Mouse (Mus musculus) embryonic facial prominence, embryonic 13.5 days (tissue): ENCODE measurements around the gene Troap. TPM values are rescaled to one million over a fixed set of nuclear protein-coding genes. Genes with fewer than 3 reads are reported as not detected.
A peak's percentile ranks its signal among the peaks of the same experiment; 100 is the strongest.

ENCODE experiments used
- ATAC-seq: fragments of 200-750 bp; cut with Nextera tagmentation; 2 replicates; pipeline ENCODE4 v1.8.0; 2017; ENCODE audit warnings: low read depth; ENCODE audit not compliant: insufficient number of reproducible peaks, insufficient read depth, low FRiP score, low TSS enrichment
- H3K27ac ChIP-seq: fragments of 300-500 bp; sonication (generic); 2 replicates; pipeline ENCODE4 v1.5.1; 2015; ENCODE audit warnings: moderate library complexity, mild to moderate bottlenecking, inconsistent platforms
- H3K27me3 ChIP-seq: fragments of 300-500 bp; sonication (generic); 2 replicates; pipeline ENCODE4 v1.6.1; 2015; ENCODE audit warnings: mild to moderate bottlenecking, inconsistent platforms
- H3K36me3 ChIP-seq: fragments of 300-500 bp; sonication (generic); 2 replicates; pipeline ENCODE4 v1.6.1; 2015; ENCODE audit warnings: mild to moderate bottlenecking, inconsistent platforms
- H3K4me1 ChIP-seq: fragments of 300-500 bp; sonication (generic); 2 replicates; pipeline ENCODE4 v1.6.1; 2015; ENCODE audit warnings: inconsistent platforms
- H3K4me2 ChIP-seq: fragments of 300-500 bp; sonication (generic); 2 replicates; pipeline ENCODE4 v1.6.1; 2015; ENCODE audit warnings: moderate library complexity, mild to moderate bottlenecking, inconsistent platforms
- H3K4me3 ChIP-seq: fragments of 300-500 bp; sonication (generic); 2 replicates; pipeline ENCODE4 v1.5.1; 2015; ENCODE audit warnings: mild to moderate bottlenecking, inconsistent platforms
- H3K9ac ChIP-seq: fragments of 300-500 bp; sonication (generic); 2 replicates; pipeline ENCODE4 v1.6.1; 2015; ENCODE audit warnings: mild to moderate bottlenecking, inconsistent platforms
- H3K9me3 ChIP-seq: fragments of 300-500 bp; sonication (generic); 2 replicates; pipeline ENCODE4 v1.6.1; 2016; ENCODE audit warnings: inconsistent platforms
- WGBS: fragments of 180-500 bp; shearing (Covaris S2); methylation state at CpG from one replicate; pipeline ENCODE4 v1.1.7; 2015; ENCODE audit warnings: mixed read lengths; 5-methylcytosine and 5-hydroxymethylcytosine counted together
- polyA plus RNA-seq: library from polyadenylated mRNA; unstranded; fragments of >200 nt; fragmentation: Nextera tagmentation; extraction: Ambion mirVana; gene quantifications from 2 replicates; pipeline ENCODE4 v1.2.1, GENCODE M21; 2015

Gene Troap
- polyA plus RNA-seq, 1 experiment from 2014 or later = 41.1 TPM

- 21% methylated on average over 8 of the region's 8 CpGs for WGBS
- H3K9ac ChIP-seq = peak within 1 kb of the TSS; percentile 59
- peaks cover 47% of the 10 kb centered on the region for H3K4me1 ChIP-seq
- H3K9me3 ChIP-seq = no peaks in the 10 kb centered on the region
- H3K4me2 ChIP-seq = peak within 1 kb of the TSS; percentile 74
- no peaks in the 10 kb centered on the region for H3K36me3 ChIP-seq
- peaks cover 98% of the 10 kb centered on the region for H3K27me3 ChIP-seq
- no peak for ATAC-seq
- no peak within 1 kb of the TSS for H3K27ac ChIP-seq
- peak within 1 kb of the TSS; percentile 43 for H3K4me3 ChIP-seq
Observed at GRCm38 (mm10) chr15:99092870-99093269, 18.5 kb downstream of the Troap start, which contains the start of gene Dnajc22. TSS of gene Dnajc22 (plus strand) at chr15:99093170.

GRCm38 (mm10) chr15:99093291-99094258 is 19.2 kb downstream of the Troap start:
- ATAC-seq = no peak
- no peak overlapping the region for H3K27ac ChIP-seq
- 1% methylated on average over 56 of the region's 56 CpGs for WGBS

DNA sequence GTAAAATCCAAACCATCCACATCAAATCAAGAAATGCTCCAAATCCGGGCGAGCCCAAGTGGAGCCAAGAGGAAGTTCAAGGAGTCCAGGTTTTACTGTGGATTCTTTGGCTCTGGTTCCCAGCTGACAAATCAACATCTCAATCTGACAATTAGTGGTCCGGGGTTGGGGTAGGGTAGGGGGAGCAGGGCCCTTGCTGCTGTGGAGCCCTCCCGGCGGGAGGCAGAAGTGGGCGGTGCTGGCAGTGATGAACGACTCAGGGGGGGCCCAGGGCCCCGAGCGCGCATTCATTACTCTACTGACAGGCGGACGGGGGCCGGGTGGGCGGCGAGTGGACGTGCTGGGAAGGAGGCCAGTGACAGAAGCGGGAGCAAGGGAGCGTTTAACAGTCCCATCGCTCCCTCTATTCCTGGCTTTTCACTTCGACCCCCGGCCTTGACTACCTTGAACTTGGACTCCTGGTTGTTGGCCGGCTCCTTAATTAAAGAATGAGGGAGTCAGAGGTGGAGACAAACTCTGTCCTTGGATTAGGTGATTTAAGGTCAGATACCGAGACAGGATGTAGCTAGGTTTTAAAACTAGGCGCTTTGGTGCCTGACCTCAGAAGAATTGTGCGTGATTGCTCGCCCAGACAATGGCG is 20.4 kb downstream of the Troap start:
- peaks cover 98% of the 10 kb centered on the region for H3K27me3 ChIP-seq
- no peaks in the 10 kb centered on the region for H3K36me3 ChIP-seq
- peaks cover 52% of the 10 kb centered on the region for H3K4me1 ChIP-seq
- ATAC-seq = no peak
- H3K4me3 ChIP-seq = peak overlapping the region; percentile 22; the same call in 1 of the 2 replicates
- peak overlapping the region; percentile 42 for H3K4me2 ChIP-seq
- 1% methylated on average over 27 of the region's 27 CpGs for WGBS
- no peak overlapping the region for H3K27ac ChIP-seq
- no peak overlapping the region for H3K9ac ChIP-seq
- H3K9me3 ChIP-seq = no peaks in the 10 kb centered on the region

More at GRCm38 (mm10) chr15:99093291-99094258, 19.2 kb downstream of the Troap start:
- Histone ChIP-seq H3K4me1 (peaks cover 47% of the 10 kb centered on the region), H3K4me3 (peak overlapping the region; percentile 43), H3K27me3 (peaks cover 98% of the 10 kb centered on the region), H3K9ac (peak overlapping the region; percentile 59), H3K36me3 (no peaks in the 10 kb centered on the region), H3K9me3 (no peaks in the 10 kb centered on the region), H3K4me2 (peak overlapping the region; percentile 74)

DNA sequence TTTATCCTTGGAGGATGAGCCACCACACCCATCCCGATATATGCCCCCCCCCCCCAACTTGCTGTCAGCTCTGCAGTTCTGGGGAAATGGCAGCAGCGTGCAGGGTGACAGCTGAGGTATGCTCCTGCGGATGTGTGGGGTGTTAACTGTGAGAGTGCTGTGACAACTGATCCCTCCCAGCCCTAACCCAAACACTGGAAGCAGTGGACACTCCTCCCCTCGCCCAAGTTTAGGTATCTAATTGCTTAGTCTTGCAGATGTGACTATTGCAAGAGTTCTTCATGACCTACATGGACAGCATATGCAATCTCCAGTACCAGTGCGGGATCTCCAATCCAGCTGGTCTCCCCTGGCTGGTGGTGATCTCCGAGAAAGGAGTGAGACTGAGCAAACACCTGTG is 21.0 kb downstream of the Troap start:
- no peak for ATAC-seq
- Histone ChIP-seq H3K27me3 (peaks cover 98% of the 10 kb centered on the region), H3K27ac (no peak overlapping the region), H3K4me2 (no peak overlapping the region; the same call in 1 of the 2 replicates), H3K9me3 (no peaks in the 10 kb centered on the region), H3K36me3 (no peaks in the 10 kb centered on the region), H3K4me1 (peaks cover 52% of the 10 kb centered on the region), H3K9ac (no peak overlapping the region), H3K4me3 (no peak overlapping the region)
- WGBS = 5% methylated on average over 6 of the region's 6 CpGs

DNA sequence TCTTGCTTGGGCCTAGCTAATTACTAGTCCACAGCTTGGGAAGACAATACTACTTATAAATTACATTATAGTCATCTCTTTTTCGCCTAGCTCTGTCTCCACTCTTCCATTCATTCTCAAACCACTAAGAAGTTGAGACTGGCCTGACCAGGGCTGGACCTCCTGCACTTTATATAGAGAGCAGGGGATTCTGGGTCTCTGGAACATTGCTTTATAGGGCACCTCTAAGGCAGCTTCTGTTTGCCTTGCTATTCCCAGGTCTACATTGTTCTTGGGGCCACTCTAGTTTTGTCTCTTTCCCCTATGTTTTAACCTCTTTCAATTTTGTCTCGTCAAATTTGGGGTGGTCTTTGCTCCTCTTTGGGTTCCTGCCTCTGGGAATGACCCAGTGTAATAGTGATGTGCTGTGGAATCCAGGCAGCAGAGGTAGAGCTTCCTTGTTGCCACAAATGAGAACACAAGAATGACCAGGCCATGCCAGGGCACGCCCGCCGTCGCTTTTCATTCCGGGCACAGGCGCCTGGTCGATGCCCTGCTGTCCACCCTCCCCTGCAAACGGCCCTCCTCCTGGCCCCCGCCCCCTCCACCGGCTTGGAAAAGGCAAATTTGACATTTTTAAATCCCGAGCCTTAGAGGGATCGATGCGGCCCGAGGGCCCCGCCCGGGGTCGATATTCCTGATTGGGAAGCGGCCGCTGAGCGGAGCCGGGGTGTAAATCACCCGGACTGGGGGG is 21.9 kb downstream of the Troap start:
- Histone ChIP-seq H3K27ac (no peak overlapping the region), H3K9ac (peak overlapping the region; percentile 55; the same call in 1 of the 2 replicates)
- no peak for ATAC-seq

DNA sequence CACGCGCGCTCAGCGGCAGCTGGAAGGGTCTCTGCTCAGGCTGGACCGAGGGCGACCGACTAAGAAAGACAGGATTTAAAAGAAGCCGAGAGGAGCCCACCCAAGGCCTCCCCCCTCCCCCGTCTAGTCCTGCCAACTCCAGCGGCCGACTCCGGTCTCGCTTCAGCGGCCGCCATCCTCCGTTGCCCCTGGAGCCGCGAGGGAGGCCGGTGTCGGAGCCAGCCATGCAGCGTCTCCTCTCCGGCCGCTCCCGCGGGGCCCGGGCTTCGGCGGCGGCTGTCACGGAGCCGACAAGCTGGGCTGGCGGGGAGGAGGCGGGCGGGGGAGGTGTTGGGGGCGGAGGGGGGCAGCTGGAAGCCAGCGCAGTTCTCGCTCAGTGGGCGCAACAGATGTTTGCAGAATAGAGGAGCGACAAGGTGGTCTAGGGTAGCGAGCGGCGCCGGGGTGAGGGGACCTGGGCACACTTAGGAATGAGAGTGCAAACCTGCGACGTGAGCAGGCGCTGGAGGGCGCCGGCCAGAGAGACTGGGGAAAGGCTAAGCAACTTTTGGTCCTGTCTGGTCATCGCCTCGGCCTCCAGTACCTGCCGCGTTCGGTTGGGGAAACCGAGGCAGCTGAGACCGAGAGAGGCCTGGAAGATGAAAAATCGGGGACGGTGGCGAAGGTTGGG is 22.6 kb downstream of the Troap start:
- H3K27me3 ChIP-seq = peaks cover 88% of the 10 kb centered on the region
- ATAC-seq = no peak
- peak overlapping the region; percentile 55; the same call in 1 of the 2 replicates for H3K9ac ChIP-seq
- no peak overlapping the region for H3K27ac ChIP-seq
- H3K4me3 ChIP-seq = peak overlapping the region; percentile 46
- WGBS = under 1% methylated on average over 52 of the region's 58 CpGs
- no peaks in the 10 kb centered on the region for H3K36me3 ChIP-seq
- H3K4me2 ChIP-seq = peak overlapping the region; percentile 79
- peaks cover 52% of the 10 kb centered on the region for H3K4me1 ChIP-seq
- no peaks in the 10 kb centered on the region for H3K9me3 ChIP-seq

More for the DNA sequence above, 21.9 kb downstream of the Troap start:
- peaks cover 52% of the 10 kb centered on the region for H3K4me1 ChIP-seq
- peaks cover 94% of the 10 kb centered on the region for H3K27me3 ChIP-seq
- WGBS = 4% methylated on average over 24 of the region's 24 CpGs
- H3K36me3 ChIP-seq = no peaks in the 10 kb centered on the region
- H3K4me2 ChIP-seq = peak overlapping the region; percentile 79
- H3K4me3 ChIP-seq = peak overlapping the region; percentile 46
- H3K9me3 ChIP-seq = no peaks in the 10 kb centered on the region

GRCm38 (mm10) chr15:99097840-99098492 is 23.6 kb downstream of the Troap start:
- Histone ChIP-seq H3K9me3 (no peaks in the 10 kb centered on the region), H3K36me3 (no peaks in the 10 kb centered on the region), H3K4me1 (peaks cover 52% of the 10 kb centered on the region), H3K27me3 (peaks cover 78% of the 10 kb centered on the region), H3K4me2 (peak overlapping the region; percentile 79), H3K9ac (peak overlapping the region; percentile 55; the same call in 1 of the 2 replicates), H3K4me3 (peak overlapping the region; percentile 46), H3K27ac (no peak overlapping the region)
- under 1% methylated on average over 39 of the region's 39 CpGs for WGBS
- ATAC-seq = no peak

DNA sequence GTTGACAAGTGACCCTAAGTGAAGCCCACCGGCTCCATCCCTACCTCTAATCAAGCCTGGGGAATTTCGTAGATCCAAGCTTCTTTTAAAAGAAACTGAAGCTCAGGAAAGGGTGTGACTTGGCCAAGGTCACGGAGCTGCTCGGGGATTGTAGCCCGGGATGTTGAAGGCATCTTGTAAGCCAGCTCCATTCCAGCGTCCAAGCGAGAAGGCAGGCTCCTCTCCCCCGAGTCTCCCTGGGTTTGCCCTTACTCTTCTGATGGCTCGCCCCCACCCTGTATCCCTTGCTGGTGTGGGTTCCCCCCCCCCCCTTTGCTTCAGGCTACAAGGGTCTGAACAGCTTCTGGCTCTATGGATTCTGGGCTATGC is 24.1 kb downstream of the Troap start:
- Histone ChIP-seq H3K4me1 (peaks cover 50% of the 10 kb centered on the region), H3K4me2 (peak overlapping the region; percentile 79), H3K9me3 (no peaks in the 10 kb centered on the region), H3K27ac (no peak overlapping the region), H3K9ac (no peak overlapping the region), H3K4me3 (peak overlapping the region; percentile 46), H3K36me3 (no peaks in the 10 kb centered on the region), H3K27me3 (peaks cover 73% of the 10 kb centered on the region)
- WGBS = 2% methylated on average over 9 of the region's 9 CpGs
- ATAC-seq = no peak

- 1% methylated on average over 15 of the region's 15 CpGs for WGBS
- peak overlapping the region; percentile 46 for H3K4me3 ChIP-seq
- peaks cover 45% of the 10 kb centered on the region for H3K4me1 ChIP-seq
- H3K4me2 ChIP-seq = peak overlapping the region; percentile 79
- no peak overlapping the region for H3K27ac ChIP-seq
- peak overlapping the region; percentile 46; the same call in 1 of the 2 replicates for H3K9ac ChIP-seq
- no peaks in the 10 kb centered on the region for H3K9me3 ChIP-seq
- no peaks in the 10 kb centered on the region for H3K36me3 ChIP-seq
- ATAC-seq = no peak; the same call in 1 of the 2 replicates
- peaks cover 67% of the 10 kb centered on the region for H3K27me3 ChIP-seq
Observed at GRCm38 (mm10) chr15:99099139-99099556, 24.8 kb downstream of the Troap start.

DNA sequence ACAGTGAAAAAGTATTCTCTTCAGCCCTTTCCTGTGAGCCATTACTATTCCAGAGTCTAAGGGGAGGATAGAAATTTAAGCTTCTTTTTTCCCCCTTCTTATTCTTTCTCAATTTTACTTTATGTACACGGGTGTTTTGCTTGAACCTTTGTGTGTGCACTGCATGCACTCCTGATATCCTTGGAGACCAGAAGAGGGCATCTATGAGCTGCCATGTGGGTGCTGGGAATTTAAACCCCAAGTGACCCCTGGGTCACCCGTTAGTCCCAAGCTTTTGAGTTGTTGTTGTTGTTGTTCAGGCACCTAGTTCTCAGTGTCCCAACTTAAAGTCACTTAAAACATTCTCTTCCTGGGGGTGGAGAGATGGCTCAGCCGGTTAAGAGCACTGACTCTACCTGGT is 25.6 kb downstream of the Troap start:
- Histone ChIP-seq H3K9ac (no peak overlapping the region), H3K4me3 (no peak overlapping the region), H3K27ac (no peak overlapping the region), H3K27me3 (peaks cover 60% of the 10 kb centered on the region), H3K4me1 (peaks cover 38% of the 10 kb centered on the region), H3K4me2 (no peak overlapping the region), H3K36me3 (no peaks in the 10 kb centered on the region), H3K9me3 (no peaks in the 10 kb centered on the region)
- 40% methylated on average over 3 of the region's 3 CpGs for WGBS
- ATAC-seq = no peak
